Mouse (Mus musculus) testis, postnatal 14 days (tissue): ENCODE data around the gene Ngfr.
A peak's percentile ranks its signal among the peaks of the same experiment; 100 is the strongest.
"Not testable (repeated sequence)": the region's sequence is repeated elsewhere in the genome, so short reads cannot be mapped to it uniquely, and the experiment has no call there.

ENCODE experiments used
- DNase-seq: peaks from one replicate; pipeline ENCODE4 v3.0.0; 2021; ENCODE audit warnings: low spot score

Ngfr gene

GRCm38 (mm10) chr11:95587423-95587951 lies at the start of gene Ngfr:
Gene Ngfr (minus strand): TSS chr11:95587735.
- no peak for DNase-seq

GRCm38 (mm10) chr11:95635030-95635429 lies 47.5 kb upstream of the Ngfr start:
- no peak for DNase-seq

- DNase-seq = no peak
Measured at GRCm38 (mm10) chr11:95633512-95634000, 46.0 kb upstream of the Ngfr start.

GRCm38 (mm10) chr11:95632474-95632873 lies 44.9 kb upstream of the Ngfr start:
- DNase-seq = peak; percentile 25

GRCm38 (mm10) chr11:95631301-95631700 lies 43.8 kb upstream of the Ngfr start:
- no peak for DNase-seq

GRCm38 (mm10) chr11:95630558-95630957 lies 43.0 kb upstream of the Ngfr start:
- DNase-seq = no peak

GRCm38 (mm10) chr11:95622426-95622825 lies 34.9 kb upstream of the Ngfr start:
- no peak for DNase-seq

GRCm38 (mm10) chr11:95621541-95622130 lies 34.1 kb upstream of the Ngfr start:
- no peak for DNase-seq

GRCm38 (mm10) chr11:95621010-95621409 lies 33.5 kb upstream of the Ngfr start:
- no peak for DNase-seq

GRCm38 (mm10) chr11:95619886-95620444 lies 32.4 kb upstream of the Ngfr start:
- DNase-seq = no peak

- DNase-seq = no peak
Measured at GRCm38 (mm10) chr11:95619081-95619480, 31.5 kb upstream of the Ngfr start.

GRCm38 (mm10) chr11:95617785-95618465 lies 30.4 kb upstream of the Ngfr start:
- no peak for DNase-seq

GRCm38 (mm10) chr11:95614739-95615138 lies 27.2 kb upstream of the Ngfr start:
- DNase-seq = no peak

- DNase-seq = no peak
Measured at GRCm38 (mm10) chr11:95611283-95611682, 23.7 kb upstream of the Ngfr start.

GRCm38 (mm10) chr11:95610391-95610902 lies 22.9 kb upstream of the Ngfr start:
- DNase-seq = no peak

- no peak for DNase-seq
Measured at GRCm38 (mm10) chr11:95609924-95610323, 22.4 kb upstream of the Ngfr start.

GRCm38 (mm10) chr11:95607286-95607685 lies 19.8 kb upstream of the Ngfr start:
- not testable (repeated sequence) for DNase-seq

GRCm38 (mm10) chr11:95598214-95599062 lies 10.9 kb upstream of the Ngfr start:
- DNase-seq = no peak

- no peak for DNase-seq
Measured at GRCm38 (mm10) chr11:95597741-95598140, 10.2 kb upstream of the Ngfr start.

- DNase-seq = no peak
Measured at GRCm38 (mm10) chr11:95596704-95597103, 9.2 kb upstream of the Ngfr start.

- DNase-seq = no peak
Measured at GRCm38 (mm10) chr11:95596150-95596515, 8.6 kb upstream of the Ngfr start.
